Comparison of ENCODE assay signal across 8 mouse cellular contexts in genomic region chr6:37419445-37419941, GRCm38 (mm10). TPM values are rescaled to one million over a fixed set of nuclear protein-coding genes. Genes with fewer than 3 reads are reported as not detected.
A peak's percentile ranks its signal among the peaks of the same experiment; 100 is the strongest.
DNase-seq lines count a peak whose midpoint lies in the region; ATAC-seq and TF ChIP-seq lines count a peak whose summit lies in the region.

No protein-coding gene starts in this region.

- H3K4me3 ChIP-seq in heart, postnatal 0 days (ENCODE audit: low read depth, low read length): no peak overlapping the region

- peak overlapping the region; percentile 63 for H3K27ac ChIP-seq in heart, postnatal 0 days (ENCODE audit: low read depth)

- ATAC-seq in heart, postnatal 0 days (ENCODE audit: insufficient read depth, low read depth): no peak

- 54% methylated on average over 17 of the region's 17 CpGs for WGBS in heart, postnatal 0 days

- TF ChIP-seq EP300 in heart, postnatal 0 days (IDR thresholded peaks at IDR 0.05; ENCODE audit: low read depth): no peak

- peak overlapping the region; percentile 10; the same call in 1 of the 2 replicates for H3K4me2 ChIP-seq in heart, postnatal 0 days (ENCODE audit: low read depth, low read length)

- H3K4me1 ChIP-seq in heart, postnatal 0 days (ENCODE audit: control insufficient read depth, insufficient read depth): peaks cover 62% of the 10 kb centered on the region

- H3K27me3 ChIP-seq in heart, postnatal 0 days (ENCODE audit: control insufficient read depth, insufficient read depth, low read length): no peaks in the 10 kb centered on the region

- TF ChIP-seq CTCF in heart, postnatal 0 days (IDR thresholded peaks at IDR 0.05; ENCODE audit: low read depth): no peak

- peaks cover 2% of the 10 kb centered on the region; the same call in 1 of the 2 replicates for H3K36me3 ChIP-seq in heart, postnatal 0 days (replicated peaks; ENCODE audit: control insufficient read depth, insufficient read depth, low read length)

- peak; percentile 53 for DNase-seq in ovary, adult 18-20 months (ENCODE audit: low spot score)
- no peak for DNase-seq in ovary, postnatal 14 days (ENCODE audit: low spot score)
- peak; percentile 90 for DNase-seq in fibroblast of lung, adult 2 months (ENCODE audit: low read depth)
- DNase-seq in heart, postnatal 0 days (ENCODE audit: low spot score): no peak
- peak; percentile 40 to 60 for DNase-seq in layer of hippocampus, postnatal 25 days (ENCODE audit: extremely low spot score in 1 of 2, low spot score in 1 of 2)
- peak; percentile 75 for DNase-seq in right cerebral cortex, postnatal 14 days
- DNase-seq in cerebellum, adult 9-10 months: no peak
- no peak for DNase-seq in embryo, embryonic 9.5 days (ENCODE audit: extremely low spot score)

- H3K9me3 ChIP-seq in heart, postnatal 0 days (replicated peaks; ENCODE audit: control insufficient read depth, low read length): no peaks in the 10 kb centered on the region

- 0 out of 2 replicates have a peak overlapping the region, but pooled peaks have one; percentile 4 for H3K9ac ChIP-seq in heart, postnatal 0 days (replicated peaks; ENCODE audit: low read depth, low read length)

RNA-seq across cellular contexts. Expression of gene Creb3l2, which starts 22.5 kb away (rescaled TPM):
- 32.4 and 39.7 TPM in 2 replicates for total RNA-seq in heart, postnatal 0 days (2014; rRNA removed; ENCODE audit: low replicate concordance)
- polyA plus RNA-seq in heart, postnatal 0 days (2015; fragmentation: Nextera tagmentation; extraction: Ambion mirVana): 16.3 TPM in 2 replicates
- total RNA-seq in layer of hippocampus, postnatal 25 days (2021): 10 to 100 TPM in 1 of 2 experiments, 1 to 10 TPM in 1; 8.8 to 10.3 TPM

Comparison
In these comparisons a context has a peak if more than half of its experiments do, and no peak if none do; other contexts are left out.
1. DNase-seq: peak in ovary, adult 18-20 months (single experiment), fibroblast of lung, adult 2 months (single experiment), layer of hippocampus, postnatal 25 days (2 of 2) and right cerebral cortex, postnatal 14 days (single experiment); none in ovary, postnatal 14 days (single experiment), heart, postnatal 0 days (single experiment), cerebellum, adult 9-10 months (single experiment) and embryo, embryonic 9.5 days (single experiment).